Mouse (Mus musculus) cerebellum, adult 2 months (tissue): ENCODE measurements around the gene Shcbp1l. TPM values are rescaled to one million over a fixed set of nuclear protein-coding genes. Genes with fewer than 3 reads are reported as not detected.
A peak's percentile ranks its signal among the peaks of the same experiment; 100 is the strongest.
"Not testable (repeated sequence)": the region's sequence is repeated elsewhere in the genome, so short reads cannot be mapped to it uniquely, and the experiment has no call there.

Experiments
- DNase-seq, 2 experiments: peaks; one replicate each; pipeline ENCODE4 v3.0.0; 2021
- H3K27ac ChIP-seq: fragments of 200-500 bp; 2 replicates; pipeline ENCODE4 v1.5.1; 2012; ENCODE audit warnings: low read length, control low read depth, inconsistent platforms; ENCODE audit not compliant: insufficient read depth
- H3K27me3 ChIP-seq: fragments of 200-500 bp; 2 replicates; pipeline ENCODE4 v1.6.1; 2012; ENCODE audit warnings: inconsistent platforms, mild to moderate bottlenecking, low read length, moderate library complexity; ENCODE audit not compliant: control insufficient read depth, insufficient read depth
- H3K4me1 ChIP-seq: fragments of 200-500 bp; 2 replicates; pipeline ENCODE4 v1.6.1; 2011; ENCODE audit warnings: low read length; ENCODE audit not compliant: control insufficient read depth, insufficient read depth
- H3K4me3 ChIP-seq: fragments of 200-500 bp; replicated peaks from 2 replicates; pipeline ENCODE3; 2011; ENCODE audit warnings: mild to moderate bottlenecking, low read depth, low read length, control low read depth; ENCODE audit not compliant: insufficient read depth
- CTCF ChIP-seq: fragments of 200-500 bp; IDR thresholded peaks from 2 replicates; pipeline ENCODE4 v1.5.1; 2011; ENCODE audit warnings: low read depth, mild to moderate bottlenecking, control low read depth, low read length, moderate library complexity, borderline replicate concordance; ENCODE audit not compliant: insufficient read depth
- POLR2A ChIP-seq: fragments of 200-500 bp; IDR thresholded peaks from 2 replicates; pipeline ENCODE4 v1.6.1; 2011; ENCODE audit warnings: low read length, control low read depth, borderline replicate concordance; ENCODE audit not compliant: insufficient read depth
- WGBS: fragments of 180-500 bp; shearing (Covaris S2); methylation state at CpG from one replicate; pipeline ENCODE4 v1.1.7; 2018; 5-methylcytosine and 5-hydroxymethylcytosine counted together
- polyA plus RNA-seq: library from polyadenylated mRNA; depleted of rRNA; stranded (reverse); fragments of >200 nt; gene quantifications from 2 replicates; pipeline ENCODE4 v1.2.3, GENCODE M21; 2012; rRNA removed

The Shcbp1l gene
- polyA plus RNA-seq, result 5.8 and 7.0 TPM in 2 replicates

DNA sequence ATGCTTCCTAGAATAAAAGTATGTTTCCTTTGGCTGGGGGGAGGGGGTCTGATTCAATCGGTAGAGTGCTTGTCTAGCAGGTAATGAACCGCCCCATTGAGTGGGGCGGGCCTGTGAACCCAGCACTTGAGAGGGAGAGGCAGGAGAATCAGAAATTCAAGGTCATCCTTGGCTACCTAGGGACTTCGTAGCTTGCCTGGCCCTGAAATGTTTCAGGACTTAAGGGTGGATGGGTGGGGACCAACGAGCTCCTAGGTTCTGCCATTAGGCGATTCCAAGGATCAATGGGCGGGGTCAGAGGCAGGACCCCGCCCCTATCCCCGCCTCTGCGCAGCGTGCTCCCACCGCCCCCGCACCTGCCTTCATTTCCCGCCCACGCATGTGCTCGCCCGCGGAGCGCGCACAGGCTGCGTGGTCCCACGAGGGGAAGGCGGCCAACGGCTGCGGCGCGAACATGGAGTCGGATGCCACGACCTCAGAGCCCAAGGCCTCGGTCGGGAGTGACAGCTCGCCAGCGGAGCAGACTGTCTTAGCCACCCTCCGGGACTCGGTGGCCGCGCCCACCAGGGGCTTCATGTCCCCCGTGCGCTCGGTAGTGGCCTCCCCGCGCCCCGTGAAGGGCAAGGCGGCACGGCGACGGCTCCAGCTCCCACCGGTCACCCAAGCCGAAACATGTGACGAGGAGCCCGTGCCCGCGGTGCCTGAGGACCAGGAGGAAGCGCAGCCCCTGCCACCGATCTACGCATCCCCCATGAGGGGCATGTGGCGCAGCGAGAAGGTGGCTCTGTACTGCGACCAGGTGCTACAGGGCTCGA lies at the start of gene Shcbp1l:
Shcbp1l (plus strand) TSS at position 393 of the 815 bp plus-strand sequence.
- Histone ChIP-seq H3K27me3 (no peaks in the 10 kb centered on the region), H3K27ac (peak within 1 kb of the TSS; percentile 64), H3K4me3 (peak within 1 kb of the TSS; percentile 59), H3K4me1 (no peaks in the 10 kb centered on the region)
- DNase-seq, result peak; percentile 77
- no peak for TF ChIP-seq CTCF
- peak; percentile 75 for TF ChIP-seq POLR2A
- WGBS, result 3% methylated on average over 60 of the region's 60 CpGs

DNA sequence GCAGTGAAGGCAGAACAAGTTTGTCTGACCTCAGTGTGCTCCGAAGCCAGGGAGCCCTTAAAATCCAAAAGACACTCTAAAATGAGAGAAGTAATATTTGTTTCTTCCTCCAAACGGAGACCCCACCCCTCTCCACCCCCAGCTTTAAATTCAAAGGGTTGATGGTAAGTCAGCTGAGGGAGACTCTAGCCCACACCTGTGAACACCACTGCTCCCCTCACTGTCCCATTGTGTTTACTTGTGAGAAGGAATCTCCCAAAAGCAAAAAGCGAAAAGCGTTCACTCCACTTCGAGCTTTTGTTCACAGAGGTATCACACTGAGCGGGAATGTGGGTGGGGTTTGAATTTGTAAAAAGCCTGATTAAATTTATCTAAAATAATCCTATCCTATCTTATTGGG lies 48.5 kb upstream of the Shcbp1l start:
- no peaks in the 10 kb centered on the region; the same call in 1 of the 2 replicates for H3K27me3 ChIP-seq
- DNase-seq, result no peak
- WGBS, result 46% methylated on average over 6 of the region's 6 CpGs
- no peak for TF ChIP-seq POLR2A
- TF ChIP-seq CTCF, result no peak
- H3K27ac ChIP-seq, result no peak overlapping the region
- H3K4me3 ChIP-seq, result no peak overlapping the region
- no peaks in the 10 kb centered on the region for H3K4me1 ChIP-seq

DNA sequence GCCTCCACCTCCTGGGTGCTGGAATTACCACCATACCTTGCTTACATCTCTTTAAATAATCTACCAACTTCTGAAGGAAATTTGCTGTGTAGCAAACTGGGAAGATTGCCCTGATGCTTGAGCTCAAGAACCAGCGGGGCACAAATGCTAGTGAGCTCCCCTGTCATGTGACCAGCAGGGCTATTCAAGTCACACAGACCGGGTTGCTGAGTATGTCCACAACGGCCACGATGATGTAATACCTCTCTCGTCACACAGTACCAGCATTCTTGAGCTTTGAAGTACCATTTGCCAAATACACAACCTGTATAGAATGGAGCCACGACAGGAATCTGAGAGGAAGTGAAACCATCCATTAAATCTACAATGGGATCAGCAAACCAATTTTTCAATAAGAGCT lies 46.4 kb upstream of the Shcbp1l start:
- WGBS, result 53% methylated on average over 6 of the region's 6 CpGs

DNA sequence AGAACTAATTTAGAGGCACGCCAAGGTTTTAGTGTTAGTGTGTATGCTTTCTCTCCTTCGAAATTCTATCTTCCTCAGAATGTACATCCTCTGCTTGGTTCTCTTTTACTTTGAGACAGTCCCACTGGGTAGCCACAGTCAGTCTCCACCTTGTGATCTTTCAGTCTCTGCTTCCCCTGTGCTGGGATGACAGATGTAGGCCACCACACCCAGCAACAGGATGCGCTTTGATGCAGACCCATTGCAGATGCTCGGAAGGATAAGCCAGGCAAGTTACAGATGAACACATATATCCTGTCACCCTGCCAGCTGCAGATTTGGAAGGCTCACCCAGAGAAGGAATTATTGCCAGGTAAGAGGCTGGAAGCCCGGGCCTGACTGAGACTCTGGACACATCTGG lies 45.1 kb upstream of the Shcbp1l start:
- WGBS, result 76% methylated on average over 5 of the region's 5 CpGs
- Histone ChIP-seq H3K27me3 (no peaks in the 10 kb centered on the region; the same call in 1 of the 2 replicates), H3K4me1 (no peaks in the 10 kb centered on the region), H3K4me3 (no peak overlapping the region), H3K27ac (no peak overlapping the region)
- no peak for TF ChIP-seq CTCF
- no peak for TF ChIP-seq POLR2A
- DNase-seq, result no peak

More for the DNA sequence above, 46.4 kb upstream of the Shcbp1l start:
- H3K27me3 ChIP-seq, result no peaks in the 10 kb centered on the region; the same call in 1 of the 2 replicates
- DNase-seq, result no peak
- no peak overlapping the region for H3K27ac ChIP-seq
- no peak overlapping the region for H3K4me3 ChIP-seq
- no peak for TF ChIP-seq POLR2A
- TF ChIP-seq CTCF, result no peak
- H3K4me1 ChIP-seq, result no peaks in the 10 kb centered on the region

DNA sequence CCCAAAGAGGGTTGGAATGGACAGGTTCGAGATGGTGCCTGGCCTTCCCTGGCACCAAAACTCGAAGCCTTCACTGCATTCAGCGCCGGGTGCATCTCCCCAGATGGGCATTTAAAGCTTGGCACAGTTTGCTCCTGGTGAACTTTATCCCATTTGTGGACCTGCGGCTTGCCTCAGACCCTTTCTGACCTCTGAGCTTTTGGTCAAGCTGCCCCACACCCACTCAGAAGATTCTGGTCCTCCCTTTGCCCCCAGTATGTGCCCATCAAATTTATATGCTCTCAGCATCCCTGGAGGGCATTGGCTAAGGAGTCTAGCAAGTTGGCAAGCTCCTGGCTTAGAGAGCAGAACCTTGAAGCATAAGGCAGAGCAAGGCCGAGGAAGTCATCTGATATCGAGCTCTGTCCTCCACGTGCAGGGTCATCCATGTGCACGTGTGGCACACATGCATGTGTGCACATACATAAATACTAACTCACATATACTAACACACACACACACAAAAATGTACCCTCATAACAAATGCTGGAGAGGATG lies 44.1 kb upstream of the Shcbp1l start:
- TF ChIP-seq CTCF, result no peak
- no peak overlapping the region for H3K4me3 ChIP-seq
- H3K4me1 ChIP-seq, result no peaks in the 10 kb centered on the region
- DNase-seq, result no peak
- WGBS, result 23% methylated on average over 9 of the region's 9 CpGs
- no peak overlapping the region for H3K27ac ChIP-seq
- H3K27me3 ChIP-seq, result no peaks in the 10 kb centered on the region; the same call in 1 of the 2 replicates

DNA sequence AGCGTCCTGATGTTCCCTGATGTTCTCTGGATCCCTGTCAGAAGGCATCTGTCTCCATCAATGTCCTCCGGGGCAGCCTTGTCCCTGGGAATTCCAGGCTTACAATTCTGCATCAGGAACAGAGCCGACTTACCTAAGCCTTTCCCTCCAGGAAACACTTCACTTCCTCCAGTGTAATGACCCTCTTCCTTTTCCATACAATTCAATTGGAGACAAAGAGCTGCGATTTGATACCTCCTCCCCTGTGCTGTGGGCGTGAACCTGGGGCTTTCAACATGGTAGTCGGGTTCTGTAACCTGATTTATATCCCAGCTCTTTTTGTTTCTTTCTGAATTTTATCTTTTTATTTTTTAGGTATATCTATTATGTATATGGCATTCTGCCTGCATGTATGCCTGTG lies 39.9 kb upstream of the Shcbp1l start:
- Histone ChIP-seq H3K27ac (no peak overlapping the region), H3K4me3 (no peak overlapping the region), H3K27me3 (no peaks in the 10 kb centered on the region), H3K4me1 (no peaks in the 10 kb centered on the region)
- DNase-seq, result no peak
- 83% methylated on average over 6 of the region's 6 CpGs for WGBS
- no peak for TF ChIP-seq CTCF
- TF ChIP-seq POLR2A, result no peak

DNA sequence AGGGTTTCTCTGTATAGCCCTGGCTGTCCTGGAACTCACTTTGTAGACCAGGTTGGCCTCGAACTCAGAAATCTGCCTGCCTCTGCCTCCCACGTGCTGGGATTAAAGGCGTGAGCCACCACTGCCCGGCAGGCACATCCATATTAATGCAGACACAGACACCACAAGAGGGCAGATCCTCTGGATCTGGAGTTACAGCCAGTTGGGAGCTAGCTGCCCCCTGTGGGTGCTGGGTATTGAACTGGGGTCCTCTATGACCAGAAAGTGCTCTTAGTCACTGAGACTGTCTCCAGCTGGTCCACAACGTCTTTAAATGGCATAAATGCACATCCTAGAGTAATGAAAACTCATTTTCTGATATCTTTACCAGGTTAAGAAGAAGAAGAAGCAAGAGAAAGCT lies 39.3 kb upstream of the Shcbp1l start:
- not testable (repeated sequence) for H3K27me3 ChIP-seq, H3K4me3 ChIP-seq, H3K4me1 ChIP-seq, DNase-seq, H3K27ac ChIP-seq
- 83% methylated on average over 5 of the region's 5 CpGs for WGBS

DNA sequence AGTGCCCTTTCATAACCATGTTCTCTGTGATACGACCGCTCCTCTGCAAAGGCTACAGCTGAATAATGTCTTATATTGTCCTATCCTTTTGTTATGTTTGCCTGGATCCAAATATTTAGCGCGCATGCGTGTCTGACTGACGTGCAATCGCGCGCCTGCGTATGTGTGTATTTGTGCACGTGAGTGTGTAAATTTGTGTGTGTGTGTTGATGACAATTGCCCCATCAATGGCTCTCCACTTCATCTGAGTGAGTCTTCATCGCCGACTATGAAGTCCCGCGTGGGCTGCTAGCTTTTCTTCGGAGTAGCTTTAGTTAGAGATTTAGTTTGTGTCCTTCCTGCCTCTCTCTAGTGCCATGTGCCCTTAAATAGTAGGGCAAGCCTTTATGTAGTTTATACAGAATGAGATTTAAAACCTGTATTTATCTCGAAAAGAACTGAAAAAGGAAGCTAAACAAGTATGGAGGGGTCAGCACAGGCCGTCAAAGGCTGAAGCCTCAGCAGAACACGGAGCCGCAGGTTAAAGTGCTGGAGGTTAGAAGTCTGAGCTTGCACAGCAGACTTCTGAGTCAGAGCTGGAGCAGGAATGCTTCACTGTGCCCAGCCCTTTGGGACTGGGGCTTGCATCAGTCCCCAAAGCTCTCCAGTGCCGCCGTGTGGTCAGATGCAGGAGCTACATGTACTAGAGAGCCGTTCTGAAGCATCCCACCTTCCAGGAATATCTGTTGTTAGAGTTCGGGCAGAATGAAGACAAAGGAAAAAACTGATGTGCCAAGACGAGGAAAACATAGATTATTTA lies 38.5 kb upstream of the Shcbp1l start:
- no peaks in the 10 kb centered on the region for H3K27me3 ChIP-seq
- no peak overlapping the region for H3K4me3 ChIP-seq
- TF ChIP-seq CTCF (peak; percentile 84), POLR2A (no peak)
- peak; percentile 73 to 80 for DNase-seq
- WGBS, result 54% methylated on average over 25 of the region's 25 CpGs
- H3K27ac ChIP-seq, result no peak overlapping the region
- no peaks in the 10 kb centered on the region for H3K4me1 ChIP-seq

DNA sequence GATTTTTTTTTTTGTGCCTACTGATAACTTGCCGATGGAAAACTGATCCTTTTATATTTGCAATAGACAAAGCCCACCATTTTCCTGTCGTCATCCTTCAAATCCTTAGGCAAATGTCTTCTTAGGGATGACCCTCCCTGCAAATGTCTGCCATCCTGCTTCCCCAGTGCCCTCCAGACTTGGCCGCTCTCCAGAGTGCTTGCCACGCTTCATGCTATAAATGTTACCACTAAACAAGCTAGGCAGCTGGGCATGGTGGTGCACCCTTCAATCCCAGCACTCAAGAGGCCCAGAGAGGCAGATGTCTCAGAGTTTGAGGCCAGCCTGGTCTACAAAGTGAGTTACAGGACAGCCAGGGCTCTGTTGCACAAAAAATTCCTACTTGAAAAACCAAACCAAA lies 29.3 kb upstream of the Shcbp1l start:
- H3K27me3 ChIP-seq, H3K4me3 ChIP-seq, H3K4me1 ChIP-seq, DNase-seq, H3K27ac ChIP-seq: not testable (repeated sequence)
- 52% methylated on average over 4 of the region's 4 CpGs for WGBS
